Mouse (Mus musculus): ENCODE measurements around the gene Hif3a. TPM values are rescaled to one million over a fixed set of nuclear protein-coding genes. Genes with fewer than 3 reads are reported as not detected.

The Hif3a gene
- polyA plus RNA-seq, 1 experiment from 2014 or later = 4.3 TPM

GRCm38 (mm10) chr7:16995345-16995744 is 66.9 kb downstream of the Hif3a start:
- Histone ChIP-seq H3K9ac (replicated peaks) (no peak overlapping the region), H3K4me2 (replicated peaks) (peak overlapping the region; percentile 48), H3K4me1 (peaks cover 38% of the 10 kb centered on the region), H3K27me3 (no peaks in the 10 kb centered on the region), H3K36me3 (no peaks in the 10 kb centered on the region), H3K9me3 (no peaks in the 10 kb centered on the region), H3K4me3 (peak overlapping the region; percentile 41; the same call in 1 of the 2 replicates), H3K27ac (replicated peaks) (0 out of 2 replicates have a peak overlapping the region, but pooled peaks have one; percentile 19)
- WGBS = 84% methylated on average over 4 of the region's 4 CpGs
- no peak for ATAC-seq (replicated peaks)

GRCm38 (mm10) chr7:16994400-16994799 is 67.8 kb downstream of the Hif3a start:
- Histone ChIP-seq H3K9me3 (no peaks in the 10 kb centered on the region), H3K4me1 (peaks cover 41% of the 10 kb centered on the region), H3K9ac (replicated peaks) (peak overlapping the region; percentile 44), H3K36me3 (no peaks in the 10 kb centered on the region), H3K27ac (replicated peaks) (peak overlapping the region; percentile 57), H3K4me3 (peak overlapping the region; percentile 41), H3K27me3 (no peaks in the 10 kb centered on the region), H3K4me2 (replicated peaks) (peak overlapping the region; percentile 48)
- WGBS = 7% methylated on average over 20 of the region's 20 CpGs
- no peak for ATAC-seq (replicated peaks)

GRCm38 (mm10) chr7:16993651-16994399 is 68.4 kb downstream of the Hif3a start:
- peak; percentile 88 for ATAC-seq (replicated peaks)
- peak overlapping the region; percentile 41 for H3K4me3 ChIP-seq
- peak overlapping the region; percentile 44 for H3K9ac ChIP-seq (replicated peaks)
- H3K4me2 ChIP-seq (replicated peaks) = peak overlapping the region; percentile 48
- no peaks in the 10 kb centered on the region for H3K36me3 ChIP-seq
- H3K9me3 ChIP-seq = no peaks in the 10 kb centered on the region
- no peaks in the 10 kb centered on the region for H3K27me3 ChIP-seq
- peak overlapping the region; percentile 57 for H3K27ac ChIP-seq (replicated peaks)
- peaks cover 38% of the 10 kb centered on the region for H3K4me1 ChIP-seq
- WGBS = 3% methylated on average over 27 of the region's 27 CpGs

GRCm38 (mm10) chr7:16992451-16992807 is 69.8 kb downstream of the Hif3a start, which contains the start of gene Ccdc8:
Ccdc8 (plus strand) TSS chr7:16992708.
- Histone ChIP-seq H3K9ac (replicated peaks) (0 out of 2 replicates have a peak within 1 kb of the TSS, but pooled peaks have one; percentile 44), H3K27me3 (no peaks in the 10 kb centered on the region), H3K27ac (replicated peaks) (peak within 1 kb of the TSS; percentile 57), H3K9me3 (no peaks in the 10 kb centered on the region), H3K4me1 (peaks cover 50% of the 10 kb centered on the region), H3K36me3 (no peaks in the 10 kb centered on the region), H3K4me3 (peak within 1 kb of the TSS; percentile 41), H3K4me2 (replicated peaks) (peak within 1 kb of the TSS; percentile 48)
- ATAC-seq (replicated peaks) = no peak
- 93% methylated on average over 5 of the region's 5 CpGs for WGBS

- Histone ChIP-seq H3K4me3 (no peak overlapping the region), H3K9ac (replicated peaks) (no peak overlapping the region), H3K36me3 (no peaks in the 10 kb centered on the region), H3K9me3 (no peaks in the 10 kb centered on the region), H3K4me1 (peaks cover 53% of the 10 kb centered on the region), H3K27me3 (no peaks in the 10 kb centered on the region), H3K27ac (replicated peaks) (peak overlapping the region; percentile 57), H3K4me2 (replicated peaks) (no peak overlapping the region)
- ATAC-seq (replicated peaks) = peak; percentile 51; the same call in 1 of the 2 replicates
- 48% methylated on average over 18 of the region's 18 CpGs for WGBS
Measured at GRCm38 (mm10) chr7:16991681-16992450, 70.4 kb downstream of the Hif3a start.

- ATAC-seq (replicated peaks) = no peak
- Histone ChIP-seq H3K4me2 (replicated peaks) (no peak overlapping the region), H3K36me3 (no peaks in the 10 kb centered on the region), H3K9ac (replicated peaks) (no peak overlapping the region), H3K27ac (replicated peaks) (peak overlapping the region; percentile 33), H3K4me1 (peaks cover 55% of the 10 kb centered on the region), H3K4me3 (no peak overlapping the region), H3K27me3 (no peaks in the 10 kb centered on the region), H3K9me3 (no peaks in the 10 kb centered on the region)
- 32% methylated on average over 15 of the region's 15 CpGs for WGBS
Measured at GRCm38 (mm10) chr7:16990006-16990744, 72.1 kb downstream of the Hif3a start.

GRCm38 (mm10) chr7:16988405-16988804 is 73.8 kb downstream of the Hif3a start:
- Histone ChIP-seq H3K4me3 (no peak overlapping the region), H3K9ac (replicated peaks) (no peak overlapping the region), H3K4me2 (replicated peaks) (no peak overlapping the region), H3K27ac (replicated peaks) (peak overlapping the region; percentile 69), H3K4me1 (peaks cover 49% of the 10 kb centered on the region), H3K27me3 (no peaks in the 10 kb centered on the region), H3K9me3 (no peaks in the 10 kb centered on the region), H3K36me3 (no peaks in the 10 kb centered on the region)
- no peak for ATAC-seq (replicated peaks)
- 19% methylated on average over 3 of the region's 3 CpGs for WGBS

GRCm38 (mm10) chr7:16987541-16988149 is 74.6 kb downstream of the Hif3a start:
- Histone ChIP-seq H3K9ac (replicated peaks) (no peak overlapping the region), H3K4me2 (replicated peaks) (no peak overlapping the region), H3K4me1 (peaks cover 55% of the 10 kb centered on the region), H3K36me3 (no peaks in the 10 kb centered on the region), H3K4me3 (no peak overlapping the region), H3K9me3 (no peaks in the 10 kb centered on the region), H3K27ac (replicated peaks) (peak overlapping the region; percentile 69), H3K27me3 (no peaks in the 10 kb centered on the region)
- ATAC-seq (replicated peaks) = no peak
- 25% methylated on average over 7 of the region's 7 CpGs for WGBS

- Histone ChIP-seq H3K27me3 (no peaks in the 10 kb centered on the region), H3K4me1 (peaks cover 52% of the 10 kb centered on the region), H3K9me3 (no peaks in the 10 kb centered on the region), H3K27ac (replicated peaks) (peak within 1 kb of the TSS; percentile 73), H3K4me2 (replicated peaks) (peak within 1 kb of the TSS; percentile 76), H3K9ac (replicated peaks) (peak within 1 kb of the TSS; percentile 50), H3K4me3 (peak within 1 kb of the TSS; percentile 50), H3K36me3 (no peaks in the 10 kb centered on the region)
- ATAC-seq (replicated peaks) = peak; percentile 80
- WGBS = 18% methylated on average over 26 of the region's 26 CpGs
Measured at GRCm38 (mm10) chr7:16982859-16983568, 79.2 kb downstream of the Hif3a start, which contains the start of gene Gm42372. Gm42372 (plus strand) TSS chr7:16983086.
